Mouse (Mus musculus): ENCODE results near the gene Thap3.

- TF ChIP-seq POLR2A (IDR thresholded peaks at IDR 0.05; ENCODE audit: insufficient read length, low read depth) (no peak), CEBPB (IDR thresholded peaks at IDR 0.05; ENCODE audit: insufficient read depth, poor library complexity, severe bottlenecking) (no peak), TCF3 (IDR thresholded peaks at IDR 0.05; ENCODE audit: insufficient read length, low read depth) (no peak), E2F4 (IDR thresholded peaks at IDR 0.05; ENCODE audit: insufficient read depth) (no peak), POLR2AphosphoS2 (IDR thresholded peaks at IDR 0.05; ENCODE audit: insufficient read length, low read depth) (no peak), USF1 (IDR thresholded peaks at IDR 0.05; ENCODE audit: low read depth) (no peak), MYOG (IDR thresholded peaks at IDR 0.05; ENCODE audit: control insufficient read depth in 1 of 3, insufficient read depth in 1 of 3, insufficient read length in 2 of 3, low read depth in 2 of 3) (no peak), TCF12 (IDR thresholded peaks at IDR 0.05; ENCODE audit: insufficient read depth, poor library complexity, severe bottlenecking) (no peak), SRF (IDR thresholded peaks at IDR 0.05; ENCODE audit: control insufficient read depth, insufficient read length, low read depth) (no peak)
Measured at GRCm38 (mm10) chr4:151960513-151960854, 28.3 kb downstream of the Thap3 start.

Measured in myocyte (in vitro differentiated cells).